Mouse (Mus musculus) kidney, postnatal 25 days (tissue): ENCODE measurements around the gene Fndc9.

Experiments used
- DNase-seq, 2 experiments: peaks; one replicate each; pipeline ENCODE4 v3.0.0; 2021; ENCODE audit warnings: mixed read lengths in 2 of 2

Gene Fndc9

DNA sequence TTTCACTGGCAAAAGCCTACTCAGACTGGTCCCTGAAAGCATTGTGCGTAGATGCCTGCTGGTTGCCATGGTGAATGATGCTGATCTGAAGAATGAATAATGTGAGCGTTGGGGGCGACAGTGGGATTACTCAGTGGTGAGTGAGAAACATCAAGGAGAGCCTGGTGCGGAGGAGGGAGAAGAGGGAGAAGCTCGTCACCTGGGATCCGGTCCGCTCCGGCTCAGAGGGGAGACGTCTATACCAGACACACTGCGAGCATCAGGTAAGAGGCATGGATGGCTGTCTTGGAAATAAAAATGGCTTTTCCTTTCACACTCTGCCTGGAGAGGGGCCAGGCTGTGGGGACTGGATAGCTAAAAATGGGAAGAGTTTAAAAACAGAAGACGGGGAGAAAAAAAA lies at the start of gene Fndc9:
Gene Fndc9, plus strand, starts transcription at position 198 of the 400 bp plus-strand sequence.
- no peak for DNase-seq

DNA sequence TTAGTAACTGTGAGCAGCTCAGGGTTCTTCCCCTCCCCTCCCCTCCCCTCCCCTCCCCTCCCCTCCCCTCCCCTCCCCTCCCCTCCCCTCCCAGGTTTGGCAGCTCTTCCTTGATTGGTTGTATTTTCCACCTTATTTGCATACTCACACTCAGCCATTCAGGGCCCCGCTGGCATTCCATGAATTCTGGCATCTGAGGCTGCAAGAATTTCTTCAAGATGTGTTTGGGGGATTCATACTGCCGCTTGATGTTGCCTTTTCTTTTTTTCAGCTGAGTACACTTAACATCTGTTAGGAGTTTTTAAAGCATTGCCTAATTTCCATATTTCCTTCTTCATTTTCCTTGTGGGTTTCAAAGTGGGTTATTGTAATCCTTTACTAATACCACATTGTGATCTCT lies 47.0 kb upstream of the Fndc9 start:
- no peak for DNase-seq

DNA sequence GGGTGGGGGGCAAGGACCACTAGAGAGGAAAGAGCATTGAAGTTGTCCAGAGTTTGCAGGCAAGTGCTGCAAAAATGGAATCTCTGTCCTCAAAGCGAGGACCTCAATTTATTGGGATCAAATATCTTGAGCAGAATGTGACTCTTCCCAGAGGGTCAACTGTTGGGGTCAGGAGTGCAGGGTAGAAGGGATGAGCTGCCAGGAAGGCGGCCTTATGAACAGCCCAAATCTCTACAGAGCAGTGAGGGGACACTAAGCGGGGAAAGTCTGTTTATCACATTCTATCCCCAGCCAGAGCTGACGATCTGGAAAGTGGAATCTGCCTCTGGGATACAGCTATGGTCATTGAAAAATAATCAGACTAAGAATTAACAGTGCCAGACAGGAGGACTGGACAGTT lies 41.2 kb upstream of the Fndc9 start:
- peak; percentile 61 to 74 for DNase-seq

DNA sequence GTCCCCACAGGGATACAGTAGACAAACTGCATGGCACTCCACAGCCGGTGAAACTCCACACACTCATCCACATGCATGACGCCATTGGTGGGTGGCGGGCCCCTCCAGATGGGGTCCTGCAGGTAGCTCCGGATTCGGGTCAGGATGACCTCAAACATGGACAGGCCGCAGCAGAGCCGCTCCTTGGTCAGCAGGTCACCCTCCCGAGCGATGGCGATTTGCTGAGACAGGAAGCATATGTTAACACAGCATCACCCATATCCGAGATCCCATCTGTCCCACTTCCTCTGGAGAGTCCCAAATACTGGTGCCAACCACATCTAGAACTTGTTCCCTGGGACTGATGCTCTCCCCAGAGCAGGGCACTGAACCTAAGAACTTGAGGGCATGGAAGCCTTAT lies 34.7 kb upstream of the Fndc9 start:
- no peak for DNase-seq

DNA sequence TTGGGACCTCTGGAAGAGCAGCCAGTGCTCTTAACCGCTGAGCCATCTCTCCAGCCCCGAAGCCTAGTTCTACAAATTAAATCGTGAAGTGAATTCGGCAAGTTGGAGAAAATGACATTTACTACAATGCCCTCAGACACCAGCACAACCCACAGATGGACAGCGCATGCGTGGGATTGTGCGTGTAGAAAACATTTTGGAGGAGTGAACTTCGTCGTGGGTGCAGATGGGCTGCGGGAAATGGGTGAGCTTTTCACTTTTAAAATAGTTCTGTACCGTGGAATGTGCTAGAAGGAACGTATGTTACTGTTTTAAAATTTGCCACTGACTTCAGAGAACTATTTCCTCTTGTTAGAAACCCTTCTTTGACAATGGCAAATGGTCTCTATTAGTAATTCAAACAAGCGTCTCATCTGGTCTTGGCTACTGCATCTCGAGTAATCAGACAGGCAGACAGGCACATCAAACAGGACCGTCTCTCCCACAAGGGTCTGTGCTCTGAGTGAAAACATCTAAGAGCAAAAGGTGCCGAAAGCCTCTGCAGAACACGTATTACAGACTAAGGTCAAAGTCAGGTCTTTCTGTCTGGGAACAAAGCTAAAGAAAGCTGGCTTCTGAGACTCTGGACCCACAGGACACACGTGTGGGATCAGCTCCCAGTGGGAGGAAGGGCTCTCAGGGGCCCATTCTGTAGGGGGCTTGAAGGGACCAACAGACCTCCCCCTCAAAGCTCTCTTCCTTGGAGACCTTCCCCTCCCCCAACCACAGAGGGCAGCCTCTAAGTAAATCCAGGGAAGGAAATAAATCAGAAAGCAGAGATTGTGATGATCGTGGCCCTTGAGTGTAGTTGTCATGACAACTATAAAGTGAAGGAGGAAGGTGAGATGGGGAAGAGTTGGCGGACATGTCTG lies 33.4 kb upstream of the Fndc9 start:
- no peak for DNase-seq

DNA sequence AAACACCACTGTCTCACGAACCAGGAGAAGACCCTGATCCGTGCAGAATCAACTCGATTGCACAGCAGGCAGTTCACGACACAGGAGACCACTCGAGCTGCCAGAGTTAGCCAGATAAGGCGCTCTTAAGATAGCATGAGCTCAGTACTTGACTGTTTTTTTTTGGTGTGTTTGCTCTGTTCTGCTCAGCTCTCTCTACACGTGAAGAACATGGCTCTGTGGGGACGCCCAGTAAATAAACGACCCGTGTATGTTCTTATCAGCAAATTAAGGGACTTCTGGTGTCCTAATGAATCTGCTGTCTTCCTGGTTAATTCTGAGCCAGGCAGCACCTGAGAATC lies 32.8 kb upstream of the Fndc9 start:
- no peak for DNase-seq

DNA sequence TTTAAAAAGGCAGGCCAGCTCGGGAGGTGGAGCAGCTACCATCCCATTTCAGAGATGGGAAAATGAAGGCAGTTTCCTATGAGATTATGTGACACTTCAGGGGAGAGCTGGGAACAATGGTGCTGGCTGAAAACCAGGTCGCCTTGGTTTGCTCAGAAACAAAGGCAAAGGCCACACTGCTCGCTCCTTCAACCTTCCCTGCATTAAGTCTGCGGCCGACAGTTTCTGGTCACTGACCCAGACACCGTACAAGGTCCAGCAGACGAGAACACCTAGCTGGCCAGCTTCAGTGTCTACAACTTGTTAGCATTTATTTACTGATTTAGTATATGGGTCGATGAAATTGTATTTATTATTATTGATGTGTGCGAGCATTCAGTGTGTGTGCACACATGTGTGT lies 30.5 kb upstream of the Fndc9 start:
- peak in 1 of 2 experiments; percentile 60 for DNase-seq

DNA sequence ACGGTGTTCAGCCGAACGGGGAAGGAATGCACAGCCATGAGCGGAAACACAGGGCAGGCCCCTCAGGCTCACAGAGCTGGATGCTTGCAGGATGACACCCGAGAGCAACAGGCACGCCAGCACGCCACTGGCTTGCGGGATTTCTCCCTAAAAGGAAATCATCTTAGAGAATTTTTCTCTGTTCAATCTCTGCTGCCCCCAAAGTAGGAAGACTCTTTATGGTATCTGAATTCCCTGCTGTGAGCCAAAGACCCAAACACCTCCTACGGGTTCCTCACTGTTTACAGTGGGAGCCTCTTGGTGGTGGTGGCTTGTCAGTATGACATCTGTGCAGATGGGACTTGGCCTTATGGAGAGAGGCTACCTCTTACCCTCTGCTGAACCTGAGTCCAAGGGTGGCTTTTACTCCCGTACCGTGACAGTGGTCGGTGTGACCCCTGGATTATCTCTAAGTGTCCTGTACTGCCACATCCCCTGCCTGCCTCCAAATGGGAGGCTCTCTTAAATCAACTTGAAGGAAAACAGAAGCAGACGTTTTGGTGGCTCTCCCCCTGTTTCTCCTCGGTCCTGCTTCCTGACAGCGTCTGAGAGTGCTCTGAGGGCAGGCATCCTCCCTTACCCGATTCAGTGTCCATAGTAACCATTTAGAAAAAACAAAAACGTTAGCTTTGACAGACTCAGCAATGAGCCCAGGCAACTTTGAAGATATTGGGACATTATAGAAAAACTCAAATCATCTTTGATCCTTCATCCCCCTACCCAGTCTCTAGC lies 29.5 kb upstream of the Fndc9 start:
- DNase-seq = no peak

DNA sequence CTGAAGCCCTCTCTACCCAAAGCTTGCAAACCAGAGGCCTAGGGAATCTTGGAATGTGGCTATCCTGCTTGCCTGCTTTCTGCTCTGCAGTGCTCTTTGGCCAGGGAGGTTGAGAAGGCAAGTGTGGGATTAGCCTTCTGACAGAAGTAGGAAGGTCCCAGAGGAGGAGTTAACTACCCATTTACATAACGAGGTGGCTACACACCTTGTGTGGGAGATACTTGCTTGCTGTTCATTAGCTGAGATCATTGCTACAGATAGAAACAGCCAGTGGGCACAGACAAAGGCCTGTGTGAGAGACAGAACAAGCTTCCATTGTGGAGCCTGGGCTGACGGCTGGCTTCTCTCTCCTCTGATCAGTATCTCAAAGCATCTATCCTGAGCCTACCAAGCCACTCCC lies 25.4 kb upstream of the Fndc9 start:
- DNase-seq = peak in 1 of 2 experiments; percentile 56

DNA sequence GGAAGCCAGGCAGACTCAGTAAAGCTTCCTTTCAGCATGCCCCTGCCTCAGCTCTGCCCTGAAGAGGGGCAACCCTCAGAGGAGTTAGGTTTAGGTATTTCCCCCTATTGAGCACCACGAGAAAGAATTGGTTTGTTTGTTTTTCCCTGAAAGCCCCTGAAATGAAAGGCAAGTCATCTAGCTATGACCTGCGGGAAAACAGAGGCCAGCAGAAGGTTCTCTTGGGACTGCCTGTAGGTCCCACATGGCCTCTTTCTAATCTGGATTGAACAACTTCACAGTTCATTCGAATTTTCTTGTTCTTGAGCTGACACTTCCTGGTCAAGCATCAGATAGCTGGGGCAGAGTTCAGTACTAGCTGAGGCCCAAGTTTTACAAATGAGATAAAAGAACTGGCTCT lies 23.5 kb upstream of the Fndc9 start:
- peak in 1 of 2 experiments; percentile 10 for DNase-seq

DNA sequence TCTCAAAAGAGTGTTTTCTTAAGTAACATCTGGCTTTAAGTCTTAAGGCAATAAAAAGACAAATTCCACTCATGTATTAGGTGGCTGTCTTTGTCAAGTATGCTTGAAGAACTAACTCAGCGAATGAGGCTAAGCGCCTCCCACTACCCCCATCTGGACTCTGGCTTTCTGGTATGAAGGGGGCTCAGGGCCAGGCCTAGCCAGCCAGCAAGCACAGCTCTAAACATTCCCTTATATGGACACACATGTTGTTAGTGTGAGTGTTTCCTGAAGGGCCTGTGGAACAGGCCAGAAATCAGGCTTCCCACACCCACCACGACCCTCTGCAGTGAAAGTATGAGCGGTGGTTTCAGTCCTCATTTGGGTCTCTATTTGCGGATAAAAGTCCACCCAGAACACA lies 21.5 kb upstream of the Fndc9 start:
- no peak for DNase-seq

DNA sequence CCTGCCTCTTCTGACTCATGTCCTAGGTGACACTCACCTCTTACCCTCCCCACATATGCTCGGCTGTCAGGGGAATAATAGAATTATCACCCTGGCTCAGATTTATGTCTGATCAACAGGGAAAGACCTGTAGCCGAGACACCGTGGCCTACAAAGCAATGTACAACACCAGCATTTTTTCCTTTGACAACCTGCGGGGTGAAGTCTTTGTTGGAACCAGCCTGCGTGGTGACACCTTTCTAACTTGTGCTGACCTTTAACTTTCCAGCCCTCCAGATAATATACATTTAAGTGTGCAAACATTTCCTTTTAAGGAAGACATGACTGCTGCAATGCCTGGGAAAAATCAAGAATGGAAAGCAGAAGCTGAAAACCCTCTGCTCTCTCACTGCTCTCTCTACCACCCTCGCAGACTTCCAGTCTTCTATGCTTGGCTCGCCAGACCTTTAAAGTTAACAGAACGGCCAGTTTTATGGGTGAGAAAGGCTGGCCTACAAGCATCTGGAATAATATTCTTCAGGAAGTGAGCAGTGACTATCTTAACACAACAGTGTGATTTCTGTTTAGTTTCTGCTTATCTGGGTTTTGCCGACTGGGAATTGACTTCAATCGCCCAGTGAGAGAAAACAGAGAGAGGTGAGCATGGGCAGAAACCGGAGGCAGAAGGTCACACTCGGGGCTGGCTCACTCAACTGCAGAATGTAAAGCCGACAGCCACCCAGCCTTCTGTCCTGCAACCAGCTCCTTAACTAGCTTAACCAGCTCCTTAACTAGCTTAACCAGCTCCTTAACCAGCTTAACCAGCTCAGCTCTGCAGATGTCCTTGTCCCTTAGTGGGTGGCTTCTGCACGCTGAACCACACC lies 20.7 kb upstream of the Fndc9 start:
- no peak for DNase-seq

DNA sequence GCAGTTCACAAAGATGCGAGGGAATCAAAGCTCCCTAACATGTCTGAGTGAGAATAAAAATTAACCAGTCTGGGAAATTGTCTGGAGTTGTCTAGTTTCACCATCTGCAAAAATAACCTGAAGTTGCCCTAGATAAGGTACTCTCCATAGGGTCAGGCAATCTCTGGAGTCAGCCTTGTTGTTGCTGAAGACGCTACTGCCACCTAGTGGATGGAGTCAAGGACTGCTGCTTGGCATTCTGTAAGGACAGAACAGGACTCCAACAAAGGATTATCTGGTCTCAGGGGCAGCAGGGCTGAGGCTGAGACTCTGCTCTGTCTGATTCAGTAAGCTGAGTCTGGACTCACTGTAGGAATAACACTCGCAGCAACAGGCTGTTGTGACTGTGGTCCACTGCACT lies 20.0 kb upstream of the Fndc9 start:
- peak; percentile 65 to 66 for DNase-seq

DNA sequence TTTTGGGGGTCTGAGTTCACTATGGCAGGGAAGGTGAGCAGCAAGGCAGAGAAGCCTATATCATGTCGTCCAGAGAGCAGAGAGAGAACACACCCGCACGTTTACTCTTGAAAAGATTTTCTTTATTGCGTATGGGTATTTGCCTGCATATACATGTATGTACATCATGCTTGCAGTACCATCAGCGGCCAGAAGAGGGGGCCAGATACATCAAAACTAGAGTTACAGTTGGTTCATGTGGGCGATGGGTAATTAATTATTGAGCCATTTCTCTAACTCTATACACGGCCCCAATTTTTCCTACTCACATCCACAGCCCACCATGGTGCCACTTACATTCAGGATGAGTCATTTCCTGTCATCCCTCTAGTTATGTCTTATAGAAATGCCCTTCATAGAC lies 18.7 kb upstream of the Fndc9 start:
- DNase-seq = peak in 1 of 2 experiments; percentile 68

DNA sequence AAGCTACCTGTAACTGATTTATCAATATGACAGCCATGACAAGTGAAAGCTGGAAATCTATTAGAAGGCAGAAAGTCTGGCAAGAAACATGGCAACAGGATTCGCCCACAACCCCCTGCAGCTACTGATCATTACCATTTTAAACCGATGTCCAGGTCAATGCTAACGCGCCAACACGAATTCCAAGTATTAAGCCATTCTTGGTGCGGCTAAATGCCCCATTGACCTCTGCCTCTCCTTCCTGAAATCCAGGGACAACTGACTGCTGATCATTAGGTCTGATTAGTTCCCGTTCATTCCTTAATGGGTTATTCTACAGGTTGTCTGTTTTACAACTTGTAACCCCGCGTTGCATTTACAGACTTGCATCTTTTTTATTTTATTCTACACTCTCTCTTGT lies 17.6 kb upstream of the Fndc9 start:
- no peak for DNase-seq

DNA sequence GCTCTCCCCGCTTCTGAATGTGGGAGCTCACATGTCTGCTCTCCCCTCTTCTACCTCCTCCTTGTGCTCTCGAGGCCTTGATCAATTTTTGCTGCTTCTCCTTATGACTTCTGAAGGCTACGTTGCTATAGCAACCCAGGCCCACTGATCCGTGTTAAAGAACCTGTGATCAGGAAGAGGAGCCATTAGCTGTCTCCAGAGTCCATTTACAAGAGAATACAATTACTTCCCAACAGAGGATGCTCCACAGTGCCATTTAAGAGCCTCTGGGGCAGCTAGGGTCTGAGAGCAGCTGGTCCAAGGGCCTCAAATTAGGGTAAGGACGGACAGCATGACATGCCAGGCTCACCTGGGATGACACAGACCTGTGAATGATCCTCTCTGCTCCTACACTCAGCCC lies 16.7 kb upstream of the Fndc9 start:
- no peak for DNase-seq

DNA sequence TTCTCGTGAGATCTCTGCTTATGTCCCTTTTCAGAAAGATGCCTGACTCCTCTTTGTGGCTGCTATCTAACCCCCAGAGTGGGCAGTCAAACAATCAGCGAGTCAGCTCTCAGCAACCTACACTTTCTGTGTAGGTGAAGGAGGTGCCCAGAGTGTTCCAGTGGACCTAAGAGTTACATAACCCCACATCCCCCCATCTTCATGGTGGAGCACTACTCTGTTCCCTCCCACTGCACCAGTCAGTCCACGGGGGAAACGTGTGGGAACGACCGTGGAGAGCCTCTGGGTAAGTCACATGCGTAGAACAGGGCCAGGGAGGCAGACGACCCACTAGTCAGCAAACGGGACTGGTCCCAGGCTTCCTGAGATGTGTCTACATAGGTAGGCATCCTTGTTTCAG lies 16.0 kb upstream of the Fndc9 start:
- no peak for DNase-seq

DNA sequence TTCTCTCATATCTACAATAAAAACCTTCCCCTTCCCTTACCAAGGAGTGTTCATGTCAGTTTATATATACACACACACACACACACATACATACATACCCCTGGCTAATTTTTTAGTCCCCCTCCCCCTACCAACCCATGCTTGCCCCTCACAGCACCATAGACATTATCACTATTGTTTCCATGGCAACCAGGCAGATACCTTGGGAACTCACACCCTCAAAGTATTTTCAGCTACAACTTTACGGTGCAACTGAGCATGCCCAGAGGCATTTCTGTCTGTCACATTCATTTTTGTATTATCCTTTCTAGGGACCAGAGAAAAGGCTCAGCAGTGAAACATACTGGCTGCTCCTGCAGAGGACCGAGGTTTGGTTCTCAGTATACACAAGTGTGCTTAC lies 15.1 kb upstream of the Fndc9 start:
- no peak for DNase-seq

DNA sequence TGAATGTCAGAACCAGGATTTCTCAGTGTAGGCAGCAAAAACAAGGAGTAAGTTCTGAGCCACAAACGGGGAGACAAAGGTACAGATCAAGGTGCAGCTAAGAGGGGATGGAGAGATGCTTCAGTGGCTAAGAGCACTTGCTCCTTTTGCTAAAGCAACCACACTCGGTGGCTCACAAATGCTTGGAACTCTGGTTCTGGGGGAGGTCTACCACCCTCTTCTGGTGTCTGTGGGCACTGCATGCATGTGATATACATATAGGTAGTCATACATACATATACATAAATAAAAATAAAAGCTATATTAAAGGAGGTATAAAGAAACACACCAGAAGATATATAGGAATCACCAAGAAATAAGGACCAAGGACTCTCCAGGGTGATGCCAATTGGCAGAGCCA lies 11.8 kb upstream of the Fndc9 start:
- no peak for DNase-seq

DNA sequence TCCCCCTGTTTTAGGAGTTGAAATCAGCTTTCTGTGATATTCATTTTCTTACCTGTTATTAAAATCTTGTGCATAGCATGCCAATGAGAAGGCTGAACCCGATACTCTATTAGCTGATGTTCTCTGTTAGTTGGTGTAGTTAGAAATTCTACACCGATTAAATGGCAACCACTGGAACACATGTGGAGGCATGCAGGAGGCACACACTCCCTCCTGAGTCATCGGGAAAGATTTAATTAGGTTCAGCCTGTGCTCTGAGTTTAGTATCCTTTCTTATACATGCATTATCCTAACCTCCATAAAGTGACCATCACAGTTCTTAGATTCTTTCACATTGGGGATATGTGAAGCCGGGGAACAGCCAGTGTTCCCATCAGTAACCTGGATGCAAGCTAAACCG lies 10.0 kb upstream of the Fndc9 start:
- DNase-seq = no peak

DNA sequence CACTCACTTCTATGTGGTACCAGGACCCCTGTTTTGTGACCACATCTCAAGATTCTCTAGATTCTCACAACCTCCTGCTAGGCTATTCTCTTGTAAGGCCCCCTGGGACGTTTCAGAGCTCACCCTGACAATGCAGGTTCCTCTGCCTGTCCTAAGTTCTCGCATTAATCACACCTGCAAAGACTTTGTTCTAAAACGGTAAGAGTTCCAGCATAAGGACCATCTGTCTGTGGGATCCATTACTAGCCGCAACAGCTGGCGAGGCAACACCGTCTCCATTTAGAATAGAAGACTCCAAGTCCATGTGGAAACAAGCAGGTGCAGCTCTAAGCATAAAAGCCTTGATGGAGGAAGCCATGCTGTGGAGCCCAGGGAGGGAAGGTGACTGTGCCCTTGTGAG lies 5.1 kb upstream of the Fndc9 start:
- DNase-seq = no peak

DNA sequence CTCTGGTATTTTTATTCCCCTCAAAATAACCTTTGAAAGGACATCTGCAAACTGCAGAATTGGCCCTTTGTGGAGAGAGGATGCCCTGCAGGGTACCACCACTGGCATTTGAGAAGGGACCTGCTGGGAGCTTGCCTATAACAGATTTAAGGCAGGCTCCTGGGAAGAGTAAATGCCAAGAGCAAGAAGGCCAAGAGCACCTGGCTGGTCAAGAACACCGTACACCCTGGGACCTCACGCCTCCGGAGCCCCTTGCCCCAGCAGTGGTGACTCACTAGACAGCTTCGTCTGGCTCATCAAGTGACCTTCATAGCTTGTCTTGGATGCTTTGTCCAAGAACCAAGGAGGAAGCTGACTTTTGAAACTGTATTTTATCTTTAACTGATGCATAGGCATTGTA lies 2.5 kb upstream of the Fndc9 start:
- no peak for DNase-seq

DNA sequence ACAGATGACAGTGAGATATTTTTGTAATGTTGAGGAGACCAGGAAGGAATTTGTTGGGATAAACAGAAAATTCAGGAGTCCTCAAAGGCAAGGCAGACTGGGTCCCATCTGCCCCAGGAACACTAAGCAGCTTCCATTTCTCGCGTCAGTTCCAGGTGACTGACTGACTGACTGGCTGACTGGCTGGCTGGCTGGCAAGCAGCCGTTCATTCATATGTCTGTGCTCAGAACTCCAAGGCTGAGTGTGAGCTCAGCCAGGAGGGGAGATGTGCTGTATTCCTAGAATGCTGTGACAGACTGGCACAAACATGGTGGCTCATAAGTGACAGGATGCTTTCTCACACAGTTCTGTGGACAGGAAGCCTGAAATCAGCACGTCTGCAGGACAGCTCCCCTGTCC lies 1.4 kb upstream of the Fndc9 start:
- no peak for DNase-seq
